Mouse (Mus musculus) hindbrain, embryonic 11.5 days (tissue): ENCODE data around the gene Pkp4. TPM values are rescaled to one million over a fixed set of nuclear protein-coding genes. Genes with fewer than 3 reads are reported as not detected.

Experiments used
- polyA plus RNA-seq: library from polyadenylated mRNA; unstranded; fragments of >200 nt; fragmentation: Nextera tagmentation; extraction: Ambion mirVana; gene quantifications from 2 replicates; pipeline ENCODE4 v1.2.1, GENCODE M21; 2014

Gene Pkp4
- polyA plus RNA-seq, 1 experiment from 2014 or later = 21.3 TPM

Other genes starting within 250 kb of the Pkp4 start
- gene Ccdc148, start 167 bp upstream of the Pkp4 start, polyA plus RNA-seq = 0.60 and 0.98 TPM in 2 replicates